Mouse (Mus musculus) liver, postnatal 0 days (tissue): ENCODE measurements around the gene Clec2g.

Experiments used
- CTCF ChIP-seq: sonication (generic); IDR thresholded peaks from 2 replicates; pipeline ENCODE4 v1.5.1; 2016; ENCODE audit warnings: antibody characterized with exemption, low read depth
- EP300 ChIP-seq: IDR thresholded peaks from 2 replicates; pipeline ENCODE4 v1.6.1; 2016; ENCODE audit warnings: antibody characterized with exemption, low read depth, mild to moderate bottlenecking

GRCm38 (mm10) chr6:128972156-128972555, 38.0 kb downstream of the Clec2g start:
- no peak for TF ChIP-seq CTCF
- TF ChIP-seq EP300, result no peak
